Mouse (Mus musculus) stomach, embryonic 14.5 days (tissue): Measurements from ENCODE around the gene Ubxn6. TPM values are rescaled to one million over a fixed set of nuclear protein-coding genes. Genes with fewer than 3 reads are reported as not detected.

Experiments
- ATAC-seq: fragments of 200-750 bp; cut with Nextera tagmentation; 2 replicates; pipeline ENCODE4 v1.8.0; 2017; ENCODE audit warnings: low read depth, moderate TSS enrichment; ENCODE audit not compliant: insufficient number of reproducible peaks, insufficient read depth, low FRiP score
- H3K27ac ChIP-seq: fragments of 300-500 bp; sonication (generic); 2 replicates; pipeline ENCODE4 v1.5.1; 2014; ENCODE audit warnings: mild to moderate bottlenecking, low read length, moderate library complexity, mixed read lengths
- H3K27me3 ChIP-seq: fragments of 300-500 bp; sonication (generic); 2 replicates; pipeline ENCODE4 v1.6.1; 2014; ENCODE audit warnings: low read length, control low read depth, mixed read lengths; ENCODE audit not compliant: control insufficient read depth, insufficient read depth
- H3K36me3 ChIP-seq: fragments of 300-500 bp; sonication (generic); 2 replicates; pipeline ENCODE4 v1.6.1; 2014; ENCODE audit warnings: mild to moderate bottlenecking, control low read depth, low read length, moderate library complexity, mixed read lengths; ENCODE audit not compliant: control insufficient read depth, insufficient read depth
- H3K4me1 ChIP-seq: fragments of 300-500 bp; sonication (generic); 2 replicates; pipeline ENCODE4 v1.6.1; 2014; ENCODE audit warnings: low read length, control low read depth, mixed read lengths; ENCODE audit not compliant: control insufficient read depth, insufficient read depth
- H3K4me2 ChIP-seq: fragments of 300-500 bp; sonication (generic); replicated peaks from 2 replicates; pipeline ENCODE4 v1.6.1; 2014; ENCODE audit warnings: low read depth, low read length, control low read depth
- H3K4me3 ChIP-seq: fragments of 300-500 bp; sonication (generic); 2 replicates; pipeline ENCODE4 v1.5.1; 2014; ENCODE audit warnings: low read depth, low read length, control low read depth
- H3K9ac ChIP-seq: fragments of 300-500 bp; sonication (generic); replicated peaks from 2 replicates; pipeline ENCODE4 v1.6.1; 2014; ENCODE audit warnings: low read depth, mild to moderate bottlenecking, control low read depth, low read length, moderate library complexity, mixed read lengths
- H3K9me3 ChIP-seq: fragments of 300-500 bp; sonication (generic); 2 replicates; pipeline ENCODE4 v1.6.1; 2016; ENCODE audit warnings: low read depth, low read length, control low read depth; ENCODE audit not compliant: control insufficient read depth
- WGBS: fragments of 180-500 bp; shearing (Covaris S2); extraction: QIAGEN DNeasy Blood & Tissue Kit; methylation state at CpG from one replicate; pipeline ENCODE4 v1.1.7; 2014; 5-methylcytosine and 5-hydroxymethylcytosine counted together
- polyA plus RNA-seq: library from polyadenylated mRNA; unstranded; fragments of >200 nt; fragmentation: Nextera tagmentation; extraction: Ambion mirVana; gene quantifications from 2 replicates; pipeline ENCODE4 v1.2.1, GENCODE M21; 2014

Ubxn6 gene
- polyA plus RNA-seq, 1 experiment from 2014 or later, result 41.9 TPM

DNA sequence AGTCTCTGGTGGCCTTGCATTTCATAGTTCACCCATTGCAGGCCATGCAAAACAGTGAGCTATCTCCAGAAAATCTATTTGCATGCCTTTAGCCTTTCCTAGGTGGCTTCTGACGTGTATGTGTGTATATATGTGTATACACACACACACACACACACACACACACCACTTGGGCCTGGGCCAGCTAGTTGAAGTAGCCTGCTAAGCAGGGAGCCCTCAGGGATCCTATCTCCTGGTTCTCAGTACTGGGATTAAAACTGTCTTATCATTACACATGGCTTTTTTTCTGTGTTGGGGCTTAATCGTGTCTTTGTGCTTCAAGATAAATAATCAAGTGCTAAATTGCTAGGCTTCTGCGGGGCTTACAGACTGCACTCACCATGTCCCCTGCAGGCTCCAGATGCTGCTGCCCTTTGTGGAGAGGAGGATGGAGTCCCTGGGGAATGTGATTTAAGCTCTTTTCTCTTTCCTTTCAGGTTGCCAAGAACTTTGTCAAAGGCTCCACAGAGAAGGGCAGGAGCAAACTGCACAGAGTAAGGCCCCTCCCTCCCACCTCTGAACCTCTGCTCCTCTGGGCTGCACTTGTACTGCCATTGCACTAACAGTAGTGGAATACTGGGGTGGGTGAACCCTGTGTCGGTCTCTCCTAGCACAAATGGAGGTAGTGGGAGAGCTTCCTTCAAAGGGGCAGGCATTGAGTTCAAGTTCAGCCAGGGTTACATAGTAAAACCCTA is 18.7 kb downstream of the Ubxn6 start:
- 69% methylated on average over 4 of the region's 4 CpGs for WGBS
- Histone ChIP-seq H3K27ac (no peak overlapping the region), H3K9ac (no peak overlapping the region), H3K36me3 (peaks cover 54% of the 10 kb centered on the region), H3K4me1 (no peaks in the 10 kb centered on the region), H3K27me3 (no peaks in the 10 kb centered on the region), H3K9me3 (no peaks in the 10 kb centered on the region), H3K4me2 (no peak overlapping the region), H3K4me3 (no peak overlapping the region)
- no peak for ATAC-seq

DNA sequence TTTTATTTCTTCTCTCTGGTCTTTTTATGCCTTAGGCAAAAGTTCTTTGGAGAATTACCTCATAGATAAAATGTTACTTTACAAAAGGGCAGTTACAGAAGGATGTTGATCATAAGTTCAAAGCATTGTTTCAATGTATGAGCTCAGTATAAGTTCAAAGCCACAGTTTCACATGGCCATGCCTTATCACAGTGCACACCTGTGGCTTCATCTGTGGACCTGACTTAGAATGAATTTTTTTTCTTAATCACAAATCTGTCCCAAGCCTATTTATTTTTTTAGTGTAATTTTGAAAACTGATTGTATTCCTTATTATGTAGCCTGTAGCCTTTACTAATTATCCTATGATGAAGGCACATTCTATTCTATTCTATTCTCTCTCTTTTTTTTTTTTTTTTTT is 19.9 kb downstream of the Ubxn6 start:
- Histone ChIP-seq H3K4me1 (no peaks in the 10 kb centered on the region), H3K27ac (no peak overlapping the region), H3K9ac (no peak overlapping the region), H3K4me2 (no peak overlapping the region), H3K4me3 (no peak overlapping the region), H3K27me3 (no peaks in the 10 kb centered on the region), H3K9me3 (no peaks in the 10 kb centered on the region), H3K36me3 (peaks cover 50% of the 10 kb centered on the region)
- no peak for ATAC-seq

DNA sequence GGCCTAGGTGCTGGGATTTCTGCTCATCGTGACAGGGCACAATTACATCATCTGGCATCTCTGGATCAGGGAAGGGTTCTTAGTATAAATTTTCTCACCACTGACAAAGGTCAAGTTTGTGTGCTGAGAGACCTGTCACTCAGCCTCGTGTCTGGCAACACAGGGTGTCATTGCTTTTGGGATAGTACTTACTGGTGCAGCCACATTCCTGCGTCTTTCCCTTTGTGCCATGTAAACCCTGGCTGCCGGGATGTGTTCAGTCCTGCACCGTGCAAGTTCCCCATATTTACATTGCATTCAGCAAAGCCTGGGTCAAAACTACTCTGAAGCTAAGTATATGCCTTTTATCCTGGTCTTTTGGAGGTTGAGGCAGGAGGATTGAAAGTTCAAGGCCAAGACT is 23.5 kb downstream of the Ubxn6 start:
- no peak overlapping the region for H3K27ac ChIP-seq
- no peaks in the 10 kb centered on the region for H3K9me3 ChIP-seq
- H3K27me3 ChIP-seq, result no peaks in the 10 kb centered on the region
- 73% methylated on average over 5 of the region's 5 CpGs for WGBS
- no peak overlapping the region for H3K4me3 ChIP-seq
- no peak overlapping the region for H3K9ac ChIP-seq
- ATAC-seq, result no peak; the same call in 1 of the 2 replicates
- no peak overlapping the region for H3K4me2 ChIP-seq
- no peaks in the 10 kb centered on the region for H3K4me1 ChIP-seq
- peaks cover 50% of the 10 kb centered on the region for H3K36me3 ChIP-seq

DNA sequence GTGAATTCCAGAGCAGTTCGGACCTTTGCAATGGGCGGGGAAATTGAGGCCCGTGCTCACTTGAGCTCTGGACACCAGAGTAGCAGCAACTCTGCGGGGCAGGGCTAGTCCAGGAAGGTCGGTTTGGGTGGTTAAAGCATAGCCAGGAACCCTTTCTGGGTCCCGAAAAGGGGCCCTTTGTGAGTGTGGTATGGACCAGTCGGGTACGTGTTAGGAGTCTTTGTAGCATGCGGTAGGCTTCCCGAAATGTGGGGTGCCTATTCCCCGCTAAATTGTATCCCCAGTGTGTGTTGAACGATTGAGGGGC is 34.0 kb downstream of the Ubxn6 start:
- H3K9me3 ChIP-seq, result no peaks in the 10 kb centered on the region
- H3K9ac ChIP-seq, result peak overlapping the region; percentile 87
- no peaks in the 10 kb centered on the region for H3K27me3 ChIP-seq
- peak overlapping the region; percentile 79 for H3K4me2 ChIP-seq
- peaks cover 14% of the 10 kb centered on the region for H3K36me3 ChIP-seq
- peak overlapping the region; percentile 86 for H3K27ac ChIP-seq
- peak overlapping the region; percentile 79 for H3K4me3 ChIP-seq
- H3K4me1 ChIP-seq, result peaks cover 10% of the 10 kb centered on the region; the same call in 1 of the 2 replicates
- no peak for ATAC-seq
- WGBS, result 2% methylated on average over 12 of the region's 12 CpGs

DNA sequence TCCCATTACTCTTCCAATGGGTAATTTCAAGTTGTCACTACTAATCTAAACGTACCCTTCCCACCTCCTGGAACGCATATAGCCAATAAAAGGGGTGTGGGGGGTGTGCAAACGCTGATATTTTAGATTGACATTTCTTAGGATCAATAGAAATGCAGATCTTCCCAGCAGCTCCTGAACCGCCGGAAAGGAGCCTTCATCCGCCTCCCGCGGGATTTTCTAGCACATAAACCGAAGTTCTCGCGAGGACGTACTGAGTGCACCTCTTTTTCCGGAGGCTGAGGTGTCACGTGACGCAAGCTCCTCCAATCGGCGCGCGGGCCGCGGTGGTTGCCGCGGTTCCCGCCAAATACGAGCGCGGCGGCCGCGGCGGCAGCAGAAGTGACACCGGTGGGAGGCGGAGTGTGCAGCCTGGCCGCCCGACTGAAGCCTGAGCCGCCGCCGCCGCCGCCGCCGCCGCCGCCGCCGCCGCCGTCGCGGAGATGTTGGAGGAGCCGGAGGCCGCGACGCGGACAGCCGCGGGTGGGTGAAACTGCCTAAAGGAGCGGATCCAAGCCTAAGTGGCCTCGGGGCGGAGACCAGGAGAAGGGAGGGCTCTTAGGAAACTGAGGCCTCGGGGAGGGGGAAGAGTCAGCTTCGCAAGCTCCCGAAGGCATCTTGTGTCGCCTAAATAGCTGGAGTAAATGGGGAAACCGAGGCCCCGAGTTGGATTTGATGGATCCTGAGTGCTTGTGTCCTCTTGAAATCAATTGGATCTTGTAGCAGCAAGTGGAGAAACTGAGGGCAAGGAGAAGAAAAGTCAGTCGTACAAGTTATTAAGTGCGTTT is 34.6 kb downstream of the Ubxn6 start, which contains the start of gene Chaf1a:
Chaf1a (plus strand) TSS at position 410 of the 827 bp plus-strand sequence.
- under 1% methylated on average over 68 of the region's 68 CpGs for WGBS
- peak within 1 kb of the TSS; percentile 87 for H3K9ac ChIP-seq
- peaks cover 11% of the 10 kb centered on the region for H3K36me3 ChIP-seq
- peak within 1 kb of the TSS; percentile 79 for H3K4me2 ChIP-seq
- peaks cover 15% of the 10 kb centered on the region for H3K4me1 ChIP-seq
- peak; percentile 89 for ATAC-seq
- no peaks in the 10 kb centered on the region for H3K27me3 ChIP-seq
- peak within 1 kb of the TSS; percentile 79 for H3K4me3 ChIP-seq
- peak within 1 kb of the TSS; percentile 86 for H3K27ac ChIP-seq
- no peaks in the 10 kb centered on the region for H3K9me3 ChIP-seq

DNA sequence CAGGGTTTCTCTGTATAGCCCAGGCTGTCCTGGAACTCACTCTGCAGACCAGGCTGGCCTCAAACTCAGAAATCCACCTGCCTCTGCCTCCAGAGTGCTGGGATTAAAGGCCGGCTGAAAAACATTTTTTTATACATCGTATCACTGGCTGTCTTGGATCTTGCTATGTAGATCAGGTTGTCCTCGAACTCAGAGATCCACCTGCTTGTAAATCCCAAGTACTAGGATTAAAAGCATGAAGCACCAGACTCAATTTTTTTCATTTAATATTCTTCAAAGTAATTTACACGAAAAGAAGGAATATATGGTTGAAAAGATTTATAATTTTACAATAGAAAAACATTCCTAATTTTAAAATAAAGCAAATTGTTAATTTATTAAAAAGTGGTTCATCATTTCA is 35.5 kb downstream of the Ubxn6 start:
- peak overlapping the region; percentile 31 for H3K4me2 ChIP-seq
- no peak for ATAC-seq
- H3K27ac ChIP-seq, result no peak overlapping the region
- 77% methylated on average over 4 of the region's 4 CpGs for WGBS
- H3K4me1 ChIP-seq, result peaks cover 24% of the 10 kb centered on the region
- H3K9me3 ChIP-seq, result no peaks in the 10 kb centered on the region
- H3K36me3 ChIP-seq, result peaks cover 10% of the 10 kb centered on the region
- no peaks in the 10 kb centered on the region for H3K27me3 ChIP-seq
- peak overlapping the region; percentile 79; the same call in 1 of the 2 replicates for H3K4me3 ChIP-seq
- H3K9ac ChIP-seq, result no peak overlapping the region

DNA sequence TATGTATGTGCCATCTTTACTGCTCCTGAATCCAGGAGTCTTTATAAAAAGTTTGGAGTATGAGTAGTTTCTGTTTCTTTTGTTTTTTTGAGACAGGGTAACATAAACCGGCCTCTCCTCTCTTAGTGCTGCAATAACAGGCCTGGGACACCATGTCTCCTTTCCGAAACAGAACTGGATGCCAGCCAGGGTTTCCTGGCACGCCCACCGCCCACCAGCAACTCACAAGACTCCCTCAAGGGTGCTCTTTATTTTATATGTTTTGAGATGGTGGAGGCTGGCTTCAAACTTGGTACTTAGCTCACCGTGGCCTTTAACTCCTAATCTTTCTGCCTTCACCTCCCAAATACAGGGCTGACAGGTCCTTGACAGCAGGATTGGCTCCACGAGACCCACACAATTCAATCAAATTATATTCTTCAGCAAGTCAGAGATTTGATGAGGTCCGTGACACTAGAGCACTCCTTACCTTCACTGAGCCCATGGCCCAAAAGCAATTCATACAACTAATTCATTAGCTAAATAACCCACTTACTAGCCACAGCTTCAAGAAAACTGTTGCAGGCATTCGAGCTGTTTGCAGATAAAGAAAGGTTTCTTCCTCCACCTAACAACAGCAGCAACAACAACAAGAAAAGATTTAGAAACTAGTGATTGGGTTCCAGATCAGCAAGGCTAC is 36.1 kb downstream of the Ubxn6 start:
- ATAC-seq, result no peak
- 84% methylated on average over 8 of the region's 8 CpGs for WGBS
- H3K4me1 ChIP-seq, result peaks cover 24% of the 10 kb centered on the region

DNA sequence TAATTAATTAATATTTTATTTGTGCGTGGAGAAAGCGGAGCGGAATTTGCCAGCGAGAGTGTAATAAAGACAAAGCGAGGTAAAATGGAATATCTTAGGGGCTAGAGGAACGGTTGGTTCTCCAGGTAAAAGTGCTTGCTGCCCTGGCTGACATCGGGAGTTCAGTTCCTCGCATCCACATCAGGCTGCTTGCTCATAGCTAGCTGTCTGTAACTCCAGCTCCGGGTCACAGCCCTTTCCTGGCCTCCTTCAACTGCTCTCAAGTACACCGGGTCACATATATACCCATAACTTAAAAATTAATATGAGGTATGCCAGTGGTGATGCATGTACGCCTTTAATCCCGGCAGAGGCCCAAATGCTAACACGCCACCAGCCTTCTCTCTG is 37.9 kb downstream of the Ubxn6 start:
- no peaks in the 10 kb centered on the region for H3K9me3 ChIP-seq
- peaks cover 16% of the 10 kb centered on the region for H3K36me3 ChIP-seq
- no peak overlapping the region for H3K27ac ChIP-seq
- 0 out of 2 replicates have a peak overlapping the region, but pooled peaks have one; percentile 25 for H3K9ac ChIP-seq
- peaks cover 26% of the 10 kb centered on the region for H3K4me1 ChIP-seq
- H3K4me2 ChIP-seq, result peak overlapping the region; percentile 48
- WGBS, result 36% methylated on average over 13 of the region's 13 CpGs
- H3K4me3 ChIP-seq, result peak overlapping the region; percentile 82
- no peaks in the 10 kb centered on the region for H3K27me3 ChIP-seq
- ATAC-seq, result no peak

More for the DNA sequence above, 36.1 kb downstream of the Ubxn6 start:
- H3K9ac ChIP-seq, result no peak overlapping the region
- H3K27ac ChIP-seq, result no peak overlapping the region
- no peaks in the 10 kb centered on the region for H3K9me3 ChIP-seq
- no peak overlapping the region for H3K4me3 ChIP-seq
- no peak overlapping the region for H3K4me2 ChIP-seq
- no peaks in the 10 kb centered on the region for H3K27me3 ChIP-seq
- peaks cover 12% of the 10 kb centered on the region for H3K36me3 ChIP-seq
